Mouse (Mus musculus) heart, adult 2 months (tissue): ENCODE measurements around the gene Aebp2. TPM values are rescaled to one million over a fixed set of nuclear protein-coding genes. Genes with fewer than 3 reads are reported as not detected.

ENCODE experiments used
- DNase-seq, 2 experiments: peaks; one replicate each; pipeline ENCODE4 v3.0.0; 2021
- H3K27ac ChIP-seq: fragments of 200-600 bp; 2 replicates; pipeline ENCODE4 v1.8.1; 2022
- H3K27me3 ChIP-seq: fragments of 200-500 bp; 2 replicates; pipeline ENCODE4 v1.6.1; 2012; ENCODE audit warnings: mild to moderate bottlenecking, low read length, inconsistent platforms, mixed read lengths; ENCODE audit not compliant: control insufficient read depth, insufficient read depth
- H3K36me3 ChIP-seq: fragments of 200-500 bp; 2 replicates; pipeline ENCODE4 v1.6.1; 2012; ENCODE audit warnings: low read length, inconsistent platforms; ENCODE audit not compliant: control insufficient read depth, insufficient read depth
- H3K4me1 ChIP-seq: fragments of 200-500 bp; 2 replicates; pipeline ENCODE4 v1.6.1; 2011; ENCODE audit warnings: low read length; ENCODE audit not compliant: control insufficient read depth, insufficient read depth
- H3K4me3 ChIP-seq: fragments of 200-600 bp; 2 replicates; pipeline ENCODE4 v1.8.1; 2022
- H3K79me2 ChIP-seq: fragments of 200-500 bp; replicated peaks from 2 replicates; pipeline ENCODE4 v1.6.1; 2012; ENCODE audit warnings: mild to moderate bottlenecking, inconsistent platforms, low read length, moderate library complexity, mixed read lengths; ENCODE audit not compliant: control insufficient read depth, insufficient read depth
- H3K9ac ChIP-seq: fragments of 200-500 bp; 2 replicates; pipeline ENCODE4 v1.6.1; 2012; ENCODE audit warnings: low read depth, mild to moderate bottlenecking, control low read depth, inconsistent platforms, low read length, mixed read lengths
- CTCF ChIP-seq: fragments of 200-600 bp; IDR thresholded peaks from 2 replicates; pipeline ENCODE4 v1.8.1; 2022; ENCODE audit warnings: antibody characterized with exemption, mild to moderate bottlenecking, moderate library complexity
- EP300 ChIP-seq: fragments of 200-500 bp; IDR thresholded peaks from 2 replicates; pipeline ENCODE4 v1.6.1; 2011; ENCODE audit warnings: low read depth, low read length, control low read depth; ENCODE audit not compliant: insufficient read depth
- POLR2A ChIP-seq: fragments of 200-500 bp; IDR thresholded peaks from 2 replicates; pipeline ENCODE4 v1.6.1; 2011; ENCODE audit warnings: mild to moderate bottlenecking, low read depth, low read length, control low read depth; ENCODE audit not compliant: insufficient read depth
- WGBS: fragments of 180-500 bp; shearing (Covaris S2); methylation state at CpG from one replicate; pipeline ENCODE4 v1.1.7; 2018; 5-methylcytosine and 5-hydroxymethylcytosine counted together
- intact Hi-C: fragments of 180-260 bp; cut with DNase I; formaldehyde crosslinking; loops from one replicate; pipeline ENCODE4 v1.15.1; 2025
- polyA plus RNA-seq: library from polyadenylated mRNA; depleted of rRNA; stranded (reverse); fragments of >200 nt; gene quantifications from 2 replicates; pipeline ENCODE4 v1.2.3, GENCODE M21; 2012
- total RNA-seq, 2 experiments: library from RNA; stranded (reverse); gene quantifications; 2 replicates each; pipeline ENCODE4 v1.2.3; 2021

Gene Aebp2
- total and polyA plus RNA-seq, 3 experiments: 15.0 to 37.5 (median 35.3) TPM

DNA sequence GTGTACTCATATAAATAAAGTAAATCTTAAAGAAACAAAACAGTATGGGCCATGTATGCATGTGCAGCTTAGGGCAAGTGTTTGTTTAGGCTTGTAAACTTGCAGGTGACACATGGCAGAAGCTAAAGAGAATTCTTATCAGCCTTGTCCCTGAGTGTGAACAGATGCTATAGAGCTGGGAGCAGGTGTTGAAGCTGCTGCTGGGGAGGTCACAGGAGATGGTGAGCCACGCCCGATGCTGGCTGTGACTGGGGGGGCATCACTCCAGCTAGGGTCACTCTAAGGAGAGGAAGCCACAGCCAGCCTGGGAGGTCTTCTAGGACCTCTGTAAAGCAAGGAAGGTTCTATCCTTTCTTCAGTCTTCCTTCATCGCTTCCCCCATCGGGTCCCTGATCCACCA, 53.6 kb downstream of the Aebp2 start:
- WGBS: 92% methylated on average over 4 of the region's 4 CpGs

DNA sequence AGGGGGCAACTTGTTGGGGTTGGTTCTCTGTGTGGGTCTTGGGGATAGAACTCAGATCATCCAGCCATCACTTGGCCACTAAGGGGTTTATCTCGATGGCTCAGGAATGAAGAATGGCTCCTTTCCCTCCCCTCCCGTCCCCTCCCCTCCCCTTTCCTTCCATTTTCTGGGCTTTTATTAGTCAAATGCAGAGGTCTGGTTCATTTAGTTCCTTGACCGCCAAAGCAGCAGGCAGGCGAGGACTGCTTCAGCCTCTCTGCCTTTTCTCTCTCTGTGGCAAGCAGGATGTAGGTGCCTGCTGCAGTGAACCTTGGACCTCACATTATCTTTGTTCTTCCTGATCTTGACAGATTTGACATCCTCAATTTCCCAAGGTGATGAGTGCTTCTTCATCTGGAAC, 54.6 kb downstream of the Aebp2 start:
- 50% methylated on average over 4 of the region's 4 CpGs for WGBS
- no peak for DNase-seq
- H3K27me3 ChIP-seq: peaks cover 2% of the 10 kb centered on the region; the same call in 1 of the 2 replicates
- no peak overlapping the region for H3K9ac ChIP-seq
- peaks cover 2% of the 10 kb centered on the region; the same call in 1 of the 2 replicates for H3K4me1 ChIP-seq
- no peak for TF ChIP-seq CTCF
- no peak for TF ChIP-seq EP300
- TF ChIP-seq POLR2A: no peak
- H3K79me2 ChIP-seq: no peaks in the 10 kb centered on the region; the same call in 1 of the 2 replicates
- H3K27ac ChIP-seq: no peak overlapping the region
- intact Hi-C loops: no loop called here
- H3K4me3 ChIP-seq: no peak overlapping the region
- H3K36me3 ChIP-seq: no peaks in the 10 kb centered on the region

More for the DNA sequence above, 53.6 kb downstream of the Aebp2 start:
- Histone ChIP-seq H3K4me1 (peaks cover 2% of the 10 kb centered on the region; the same call in 1 of the 2 replicates), H3K27ac (no peak overlapping the region), H3K9ac (no peak overlapping the region), H3K36me3 (no peaks in the 10 kb centered on the region), H3K27me3 (peaks cover 2% of the 10 kb centered on the region; the same call in 1 of the 2 replicates), H3K4me3 (no peak overlapping the region), H3K79me2 (no peaks in the 10 kb centered on the region; the same call in 1 of the 2 replicates)
- intact Hi-C loops: no loop called here
- no peak for DNase-seq
- TF ChIP-seq POLR2A: no peak

DNA sequence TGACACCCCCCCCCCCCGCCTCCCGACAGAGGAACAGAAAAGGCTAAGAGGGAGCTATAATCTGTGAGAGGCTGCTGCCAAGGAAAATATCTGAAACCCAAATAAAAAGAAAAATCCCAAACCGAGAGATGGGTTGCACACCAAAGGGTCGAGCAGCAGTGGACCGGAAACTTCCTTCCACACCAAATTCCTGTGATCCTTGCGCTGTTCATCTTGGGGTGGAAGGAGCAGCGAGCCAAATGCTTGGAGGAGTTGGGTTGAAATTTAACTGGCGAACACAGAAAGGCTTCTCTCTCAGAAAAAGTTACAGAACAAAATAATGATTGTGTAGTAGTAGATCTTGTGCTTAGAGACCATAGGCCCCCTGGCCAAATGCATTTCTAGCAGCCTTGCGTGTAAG, 55.5 kb downstream of the Aebp2 start:
- Histone ChIP-seq H3K27me3 (peaks cover 2% of the 10 kb centered on the region), H3K9ac (no peak overlapping the region), H3K27ac (no peak overlapping the region), H3K4me1 (peaks cover 2% of the 10 kb centered on the region; the same call in 1 of the 2 replicates), H3K36me3 (no peaks in the 10 kb centered on the region), H3K79me2 (no peaks in the 10 kb centered on the region; the same call in 1 of the 2 replicates), H3K4me3 (no peak overlapping the region)
- DNase-seq: no peak
- 52% methylated on average over 9 of the region's 9 CpGs for WGBS
- intact Hi-C loops: no loop called here
- no peak for TF ChIP-seq EP300
- no peak for TF ChIP-seq POLR2A
- no peak for TF ChIP-seq CTCF

DNA sequence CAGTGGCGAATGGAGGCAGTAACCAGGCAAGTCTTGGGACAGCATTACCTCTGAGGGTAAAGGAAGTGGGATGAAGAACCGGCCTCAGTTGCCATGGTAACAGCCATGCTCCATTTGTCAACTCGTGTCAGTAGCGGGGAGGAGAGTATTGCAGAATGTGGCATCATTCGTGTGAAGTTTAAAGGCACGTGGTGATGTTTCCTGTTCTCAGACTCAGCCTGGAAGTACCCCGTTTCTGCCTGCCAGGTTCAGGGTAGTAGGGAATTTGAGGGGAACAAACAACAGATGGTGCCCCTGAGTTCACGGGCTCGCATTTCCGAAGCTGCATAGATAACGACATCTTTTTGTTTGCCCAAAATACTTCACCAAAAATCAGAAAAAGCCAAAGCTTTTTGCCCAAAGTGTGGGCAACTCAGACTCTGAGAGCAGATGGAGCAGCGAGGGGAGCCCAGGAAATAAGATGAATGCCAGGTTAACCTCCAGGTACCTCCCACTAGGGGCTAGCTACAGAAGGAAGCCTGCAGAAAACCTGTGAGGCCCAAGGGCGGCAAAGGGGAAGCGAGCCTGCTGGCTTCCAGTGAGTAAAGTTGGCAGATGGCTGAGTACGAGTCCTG, 56.3 kb downstream of the Aebp2 start:
- H3K36me3 ChIP-seq: no peaks in the 10 kb centered on the region
- H3K4me3 ChIP-seq: no peak overlapping the region
- peaks cover 2% of the 10 kb centered on the region; the same call in 1 of the 2 replicates for H3K4me1 ChIP-seq
- H3K27me3 ChIP-seq: peaks cover 2% of the 10 kb centered on the region
- H3K79me2 ChIP-seq: no peaks in the 10 kb centered on the region; the same call in 1 of the 2 replicates
- no peak for DNase-seq
- TF ChIP-seq CTCF (no peak), POLR2A (no peak), EP300 (no peak)
- 44% methylated on average over 15 of the region's 15 CpGs for WGBS
- H3K9ac ChIP-seq: no peak overlapping the region
- no peak overlapping the region for H3K27ac ChIP-seq
- intact Hi-C loops: no loop called here

DNA sequence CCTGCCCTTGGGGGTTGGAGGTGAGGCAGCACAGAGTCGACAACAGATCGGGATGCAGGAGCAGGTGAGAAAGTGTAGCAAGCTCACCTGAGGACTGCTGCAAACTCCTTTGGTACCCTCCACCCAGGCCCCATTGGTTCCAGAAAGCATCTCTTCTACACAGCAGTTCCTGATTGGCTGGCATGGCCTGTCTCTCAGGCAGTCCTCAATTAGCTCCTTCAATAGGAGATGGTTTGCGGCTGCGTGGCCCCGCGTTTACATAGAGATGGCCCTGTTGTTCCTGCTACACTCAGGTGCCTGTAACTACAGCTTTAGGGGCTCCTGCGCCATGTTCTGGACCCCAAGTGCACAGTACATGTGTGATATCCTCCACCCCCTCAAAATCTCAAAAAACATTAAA, 58.2 kb downstream of the Aebp2 start:
- H3K27ac ChIP-seq: no peak overlapping the region
- H3K9ac ChIP-seq: no peak overlapping the region
- H3K4me3 ChIP-seq: no peak overlapping the region
- H3K4me1 ChIP-seq: peaks cover 2% of the 10 kb centered on the region; the same call in 1 of the 2 replicates
- intact Hi-C loops: no loop called here
- 77% methylated on average over 7 of the region's 7 CpGs for WGBS
- no peak for TF ChIP-seq EP300
- no peak for TF ChIP-seq POLR2A
- TF ChIP-seq CTCF: no peak
- no peaks in the 10 kb centered on the region for H3K79me2 ChIP-seq
- no peaks in the 10 kb centered on the region; the same call in 1 of the 2 replicates for H3K27me3 ChIP-seq
- no peaks in the 10 kb centered on the region for H3K36me3 ChIP-seq
- DNase-seq: no peak

DNA sequence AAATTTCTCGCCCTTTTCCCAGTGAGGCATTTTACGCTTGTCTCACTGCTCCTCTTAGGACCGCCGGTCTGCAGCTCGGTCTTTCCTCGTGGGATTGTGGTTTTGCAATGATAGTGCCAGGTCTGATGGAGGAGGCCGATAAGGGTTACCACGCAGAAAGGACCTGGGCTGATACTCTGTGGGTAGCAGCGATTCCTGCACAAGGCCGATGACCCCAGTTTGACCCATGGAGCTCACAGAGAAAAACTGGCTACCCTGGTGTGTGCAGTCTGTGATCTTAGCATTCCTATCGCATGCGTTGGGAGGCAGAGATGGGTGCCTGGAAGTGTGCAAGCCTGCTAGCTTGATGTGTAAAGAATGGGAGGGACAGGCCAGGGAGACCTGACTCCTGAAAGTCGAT, 60.4 kb downstream of the Aebp2 start:
- no peak for DNase-seq
- intact Hi-C loops: no loop called here
- H3K79me2 ChIP-seq: no peaks in the 10 kb centered on the region
- no peaks in the 10 kb centered on the region; the same call in 1 of the 2 replicates for H3K27me3 ChIP-seq
- H3K9ac ChIP-seq: no peak overlapping the region
- WGBS: 48% methylated on average over 13 of the region's 13 CpGs
- H3K36me3 ChIP-seq: no peaks in the 10 kb centered on the region
- no peak overlapping the region for H3K4me3 ChIP-seq
- TF ChIP-seq EP300 (no peak), CTCF (no peak), POLR2A (no peak)
- H3K27ac ChIP-seq: no peak overlapping the region
- H3K4me1 ChIP-seq: peaks cover 2% of the 10 kb centered on the region; the same call in 1 of the 2 replicates
